Mouse (Mus musculus) v-Abl transformed pro-B cells (cell line): ENCODE measurements around the gene Paqr7.

ENCODE experiments used
- in situ Hi-C, 2 experiments: fragments of 400-800 bp; cut with MboI; formaldehyde crosslinking; loops; one replicate each; pipeline ENCODE4 v1.15.1; 2025; ENCODE audit not compliant: unreplicated experiment in 2 of 2

Paqr7 gene

GRCm38 (mm10) chr4:134496595-134497210, at the start of gene Paqr7:
Gene Paqr7 (plus strand): TSS chr4:134496697.
- in situ Hi-C loops, result no loop called here

- in situ Hi-C loops, result no loop called here
Measured at GRCm38 (mm10) chr4:134447966-134448365, 48.5 kb upstream of the Paqr7 start.

- in situ Hi-C loops, result no loop called here
Measured at GRCm38 (mm10) chr4:134449595-134450391, 46.7 kb upstream of the Paqr7 start.

- in situ Hi-C loops, result no loop called here
Measured at GRCm38 (mm10) chr4:134450392-134451195, 45.9 kb upstream of the Paqr7 start.

- in situ Hi-C loops, result no loop called here
Measured at GRCm38 (mm10) chr4:134451484-134451883, 45.0 kb upstream of the Paqr7 start.

GRCm38 (mm10) chr4:134453619-134454400, 42.7 kb upstream of the Paqr7 start:
- in situ Hi-C loops, result no loop called here

GRCm38 (mm10) chr4:134455310-134455709, 41.2 kb upstream of the Paqr7 start:
- in situ Hi-C loops, result no loop called here

- in situ Hi-C loops, result no loop called here
Measured at GRCm38 (mm10) chr4:134457130-134457825, 39.2 kb upstream of the Paqr7 start.

- in situ Hi-C loops, result no loop called here
Measured at GRCm38 (mm10) chr4:134458856-134459255, 37.6 kb upstream of the Paqr7 start.

- in situ Hi-C loops, result no loop called here
Measured at GRCm38 (mm10) chr4:134460277-134460676, 36.2 kb upstream of the Paqr7 start.

- in situ Hi-C loops, result no loop called here
Measured at GRCm38 (mm10) chr4:134461252-134461651, 35.2 kb upstream of the Paqr7 start.

- in situ Hi-C loops, result no loop called here
Measured at GRCm38 (mm10) chr4:134465789-134466188, 30.7 kb upstream of the Paqr7 start.

- in situ Hi-C loops, result no loop called here
Measured at GRCm38 (mm10) chr4:134466381-134467262, 29.9 kb upstream of the Paqr7 start.

GRCm38 (mm10) chr4:134467435-134468214, 28.9 kb upstream of the Paqr7 start:
- in situ Hi-C loops, result no loop called here

- in situ Hi-C loops, result no loop called here
Measured at GRCm38 (mm10) chr4:134468215-134468575, 28.3 kb upstream of the Paqr7 start, which contains the start of gene Stmn1. Gene Stmn1 (plus strand): TSS chr4:134468320.

- in situ Hi-C loops, result no loop called here
Measured at GRCm38 (mm10) chr4:134468578-134469266, 27.8 kb upstream of the Paqr7 start.

- in situ Hi-C loops, result no loop called here
Measured at GRCm38 (mm10) chr4:134469341-134469796, 27.1 kb upstream of the Paqr7 start.

- in situ Hi-C loops, result no loop called here
Measured at GRCm38 (mm10) chr4:134469985-134470384, 26.5 kb upstream of the Paqr7 start.
